Mouse (Mus musculus) bone marrow, adult 2 months (tissue): ENCODE measurements at regions not wholly inside any gene's neighbourhood (a gene's known extent, or its start where the extent isn't known, plus 50 kb on each side); places are given as distances from the start of the nearest gene placed in this dataset.

Experiments used
- H3K27ac ChIP-seq: fragments of 200-500 bp; 2 replicates; pipeline ENCODE4 v1.5.1; 2012; ENCODE audit warnings: low read depth, mild to moderate bottlenecking, control low read depth, inconsistent platforms, low read length; ENCODE audit not compliant: control insufficient read depth, poor library complexity, insufficient read depth
- H3K4me1 ChIP-seq: fragments of 200-500 bp; 2 replicates; pipeline ENCODE4 v1.6.1; 2011; ENCODE audit warnings: low read length; ENCODE audit not compliant: control insufficient read depth, insufficient read depth
- H3K4me3 ChIP-seq: fragments of 200-500 bp; replicated peaks from 2 replicates; pipeline ENCODE3; 2011; ENCODE audit warnings: mild to moderate bottlenecking, low read depth, low read length, control low read depth; ENCODE audit not compliant: control insufficient read depth
- CTCF ChIP-seq: fragments of 200-500 bp; IDR thresholded peaks from 2 replicates; pipeline ENCODE4 v1.5.1; 2011; ENCODE audit warnings: low read length, control low read depth; ENCODE audit not compliant: control insufficient read depth, insufficient read depth
- POLR2A ChIP-seq: fragments of 200-500 bp; IDR thresholded peaks from 2 replicates; pipeline ENCODE4 v1.6.1; 2011; ENCODE audit warnings: low read depth, mild to moderate bottlenecking, control low read depth, low read length, borderline replicate concordance; ENCODE audit not compliant: control insufficient read depth
- WGBS: fragments of 180-500 bp; shearing (Covaris S2); methylation state at CpG from one replicate; pipeline ENCODE4 v1.1.7; 2018; 5-methylcytosine and 5-hydroxymethylcytosine counted together

GRCm38 (mm10) chr2:75055187-75055543, 229.6 kb downstream of the Mtx2 start:
- Histone ChIP-seq H3K27ac (no peak overlapping the region), H3K4me3 (no peak overlapping the region), H3K4me1 (no peaks in the 10 kb centered on the region)
- TF ChIP-seq POLR2A, result no peak
- peak; percentile 66 for TF ChIP-seq CTCF
- 3% methylated on average over 6 of the region's 6 CpGs for WGBS

GRCm38 (mm10) chr2:75061009-75061408, 235.4 kb downstream of the Mtx2 start:
- WGBS, result 74% methylated on average over 7 of the region's 7 CpGs
- Histone ChIP-seq H3K4me3 (no peak overlapping the region), H3K4me1 (no peaks in the 10 kb centered on the region), H3K27ac (no peak overlapping the region)
- no peak for TF ChIP-seq POLR2A
- TF ChIP-seq CTCF, result no peak

DNA sequence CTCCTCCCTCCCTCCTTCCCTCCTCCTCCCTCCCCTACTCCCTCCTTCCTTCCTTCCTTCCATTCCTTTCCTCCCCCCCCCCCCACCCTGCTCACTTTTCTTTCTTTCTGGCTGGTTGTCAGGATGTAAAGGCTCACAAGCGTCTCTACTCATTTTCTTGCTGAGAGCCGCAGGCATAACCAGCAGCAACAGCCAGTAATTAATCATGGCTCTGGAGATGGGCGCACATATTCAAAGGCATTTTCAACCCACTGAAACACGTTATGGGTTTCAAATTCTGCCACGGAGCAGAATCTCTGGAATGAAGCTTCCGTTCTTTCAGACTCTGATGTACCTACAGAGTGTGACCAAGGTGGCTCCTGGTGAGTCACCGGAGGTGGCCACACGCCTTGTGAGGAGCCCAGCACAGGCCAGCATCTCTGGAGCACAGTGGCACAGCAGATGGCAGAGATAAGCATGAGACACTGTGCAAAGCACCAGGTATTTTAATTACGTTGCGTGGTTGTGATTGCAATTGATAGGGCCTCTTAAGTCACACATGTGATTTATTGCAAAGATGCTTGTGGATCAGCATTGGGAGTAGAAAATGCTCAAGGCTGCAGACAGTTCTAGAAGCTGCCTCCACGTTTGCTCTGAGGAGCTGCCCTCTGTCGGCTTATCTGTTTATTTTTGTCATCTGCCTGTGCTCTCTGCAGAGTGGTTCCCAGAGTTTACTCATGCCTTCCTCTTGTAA, 236.0 kb downstream of the Mtx2 start:
- TF ChIP-seq POLR2A, result no peak
- TF ChIP-seq CTCF, result no peak
- Histone ChIP-seq H3K4me1 (no peaks in the 10 kb centered on the region), H3K4me3 (no peak overlapping the region), H3K27ac (no peak overlapping the region)
- 66% methylated on average over 12 of the region's 12 CpGs for WGBS

- TF ChIP-seq CTCF, result no peak
- no peak for TF ChIP-seq POLR2A
- no peaks in the 10 kb centered on the region for H3K4me1 ChIP-seq
- H3K27ac ChIP-seq, result no peak overlapping the region
- H3K4me3 ChIP-seq, result no peak overlapping the region
- 70% methylated on average over 7 of the region's 7 CpGs for WGBS
Observed at GRCm38 (mm10) chr2:75062189-75062510, 236.5 kb downstream of the Mtx2 start.

DNA sequence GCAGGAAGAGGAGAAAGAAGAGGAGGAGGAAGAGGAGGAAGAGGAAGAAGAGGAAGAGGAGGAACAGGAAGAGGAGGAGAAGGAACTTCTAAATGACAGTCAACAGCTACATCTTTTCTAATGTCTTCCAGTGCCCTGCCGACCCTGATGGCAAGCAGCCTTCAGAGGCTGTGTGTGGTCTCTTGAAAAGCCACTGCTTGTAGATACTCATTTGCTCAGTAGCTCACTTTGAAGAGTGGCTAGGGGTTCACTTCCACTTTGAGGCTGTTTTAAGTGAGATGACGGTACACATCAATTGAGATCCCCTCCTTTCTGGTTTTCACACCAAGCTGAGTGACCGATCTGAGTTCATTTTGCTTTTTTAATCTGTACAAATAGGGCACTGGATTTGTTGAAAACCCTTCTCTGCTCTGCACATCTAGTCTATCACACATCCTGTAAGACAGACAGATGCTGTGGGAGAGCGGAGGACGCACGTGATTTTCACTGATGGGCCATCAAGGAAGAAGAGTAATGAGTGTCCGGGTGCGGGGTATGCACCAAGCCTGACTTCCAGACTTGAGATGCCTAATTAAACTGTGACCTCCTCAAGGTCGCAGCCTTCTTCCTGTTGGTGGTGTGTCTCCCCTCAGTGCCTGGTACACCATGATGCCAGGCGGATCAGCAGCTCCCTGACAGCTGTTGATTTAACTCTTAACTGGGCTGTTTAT, 239.0 kb downstream of the Mtx2 start:
- WGBS, result 56% methylated on average over 10 of the region's 10 CpGs
- Histone ChIP-seq H3K27ac (no peak overlapping the region), H3K4me1 (no peaks in the 10 kb centered on the region), H3K4me3 (no peak overlapping the region)
- TF ChIP-seq POLR2A (no peak), CTCF (no peak)

- H3K4me3 ChIP-seq, result no peak overlapping the region
- H3K27ac ChIP-seq, result no peak overlapping the region
- WGBS, result 16% methylated on average over 2 of the region's 2 CpGs
- no peaks in the 10 kb centered on the region for H3K4me1 ChIP-seq
- TF ChIP-seq CTCF, result no peak
- TF ChIP-seq POLR2A, result no peak
Observed at GRCm38 (mm10) chr2:75065304-75065703, 239.7 kb downstream of the Mtx2 start.

DNA sequence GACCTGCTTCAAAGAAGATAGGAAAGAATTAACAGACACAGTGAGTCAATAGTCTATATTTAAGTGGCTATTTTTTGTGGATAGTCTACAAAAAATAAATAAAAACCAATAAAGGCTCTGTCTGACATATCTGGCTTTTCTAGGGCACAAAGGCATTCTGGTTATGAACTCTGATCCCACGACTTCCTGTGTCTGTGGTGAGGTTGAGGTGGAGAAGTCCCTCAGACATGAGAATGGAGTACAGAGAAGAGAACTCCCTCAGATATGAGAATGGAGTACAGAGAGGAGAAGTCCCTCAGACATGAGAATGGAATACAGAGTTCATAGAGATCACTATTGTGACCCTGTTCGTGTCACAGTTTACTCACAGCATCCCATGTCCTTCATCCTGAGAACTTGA, 243.7 kb downstream of the Mtx2 start:
- Histone ChIP-seq H3K4me3 (no peak overlapping the region), H3K4me1 (no peaks in the 10 kb centered on the region), H3K27ac (no peak overlapping the region)
- TF ChIP-seq POLR2A (no peak), CTCF (no peak)
- 44% methylated on average over 2 of the region's 2 CpGs for WGBS

DNA sequence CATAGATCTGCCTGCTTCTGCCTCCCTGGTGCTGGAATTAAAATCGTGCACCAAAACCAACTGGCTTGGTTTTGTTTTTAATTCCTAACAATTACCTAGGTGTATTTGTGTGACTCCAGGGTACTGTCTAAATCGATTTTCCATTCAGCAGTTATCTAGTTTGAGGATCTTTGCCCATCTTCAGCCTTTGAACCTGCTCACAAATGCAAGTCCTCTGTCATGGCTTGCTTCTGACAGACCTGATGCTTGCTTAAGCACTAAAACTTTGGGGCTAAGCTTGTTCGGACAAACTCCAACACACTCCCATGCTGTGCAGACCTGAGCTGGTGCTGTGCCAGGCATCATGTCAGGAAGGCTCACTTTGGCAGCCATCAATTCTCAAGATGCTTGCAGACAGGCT, 246.4 kb downstream of the Mtx2 start:
- Histone ChIP-seq H3K4me1 (no peaks in the 10 kb centered on the region), H3K4me3 (no peak overlapping the region), H3K27ac (no peak overlapping the region)
- 52% methylated on average over 3 of the region's 3 CpGs for WGBS
- TF ChIP-seq CTCF (no peak), POLR2A (no peak)
